Mouse (Mus musculus) gastrocnemius, adult 2 months (tissue): Measurements from ENCODE around the gene Kcne1. TPM values are rescaled to one million over a fixed set of nuclear protein-coding genes. Genes with fewer than 3 reads are reported as not detected.

Source experiments
- DNase-seq: peaks from one replicate; pipeline ENCODE4 v3.0.0; 2022
- H3K27ac ChIP-seq: fragments of 200-600 bp; 2 replicates; pipeline ENCODE4 v1.8.1; 2022; ENCODE audit warnings: mild to moderate bottlenecking
- H3K4me3 ChIP-seq: fragments of 200-600 bp; 2 replicates; pipeline ENCODE4 v1.8.1; 2022; ENCODE audit warnings: mild to moderate bottlenecking, moderate library complexity
- CTCF ChIP-seq: fragments of 200-600 bp; IDR thresholded peaks from 2 replicates; pipeline ENCODE4 v1.8.1; 2022; ENCODE audit warnings: antibody characterized with exemption, mild to moderate bottlenecking, moderate library complexity
- intact Hi-C: fragments of 180-260 bp; cut with DNase I; formaldehyde crosslinking; loops from one replicate; pipeline ENCODE4 v1.15.1; 2025
- total RNA-seq, 2 experiments: library from RNA; stranded (reverse); gene quantifications; 2 replicates each; pipeline ENCODE4 v1.2.3; 2021

The Kcne1 gene
- total RNA-seq, 2 experiments from 2014 or later: not detected

DNA sequence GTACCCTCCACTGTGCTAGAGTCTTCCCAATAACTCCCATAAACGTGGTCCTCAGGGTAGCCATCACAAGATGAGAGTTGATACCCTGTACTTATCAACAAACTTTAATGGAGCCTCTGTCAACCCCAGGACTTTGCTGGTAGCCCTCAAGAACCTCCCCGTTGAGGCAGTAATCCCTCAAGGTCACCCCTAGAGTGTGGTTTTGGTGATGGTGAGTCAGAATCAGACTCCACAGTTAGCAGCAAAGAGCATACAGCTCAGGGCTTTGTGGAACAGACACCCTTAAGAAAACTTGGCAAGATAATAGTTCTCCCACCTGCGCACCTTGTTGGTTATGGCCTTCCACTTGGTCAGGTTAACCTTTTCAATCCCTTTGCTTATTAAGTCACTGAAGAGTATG is 38.9 kb downstream of the Kcne1 start:
- no peak for TF ChIP-seq CTCF
- H3K27ac ChIP-seq: no peak overlapping the region
- no peak for DNase-seq
- no peak overlapping the region for H3K4me3 ChIP-seq
- intact Hi-C loops: no loop called here

DNA sequence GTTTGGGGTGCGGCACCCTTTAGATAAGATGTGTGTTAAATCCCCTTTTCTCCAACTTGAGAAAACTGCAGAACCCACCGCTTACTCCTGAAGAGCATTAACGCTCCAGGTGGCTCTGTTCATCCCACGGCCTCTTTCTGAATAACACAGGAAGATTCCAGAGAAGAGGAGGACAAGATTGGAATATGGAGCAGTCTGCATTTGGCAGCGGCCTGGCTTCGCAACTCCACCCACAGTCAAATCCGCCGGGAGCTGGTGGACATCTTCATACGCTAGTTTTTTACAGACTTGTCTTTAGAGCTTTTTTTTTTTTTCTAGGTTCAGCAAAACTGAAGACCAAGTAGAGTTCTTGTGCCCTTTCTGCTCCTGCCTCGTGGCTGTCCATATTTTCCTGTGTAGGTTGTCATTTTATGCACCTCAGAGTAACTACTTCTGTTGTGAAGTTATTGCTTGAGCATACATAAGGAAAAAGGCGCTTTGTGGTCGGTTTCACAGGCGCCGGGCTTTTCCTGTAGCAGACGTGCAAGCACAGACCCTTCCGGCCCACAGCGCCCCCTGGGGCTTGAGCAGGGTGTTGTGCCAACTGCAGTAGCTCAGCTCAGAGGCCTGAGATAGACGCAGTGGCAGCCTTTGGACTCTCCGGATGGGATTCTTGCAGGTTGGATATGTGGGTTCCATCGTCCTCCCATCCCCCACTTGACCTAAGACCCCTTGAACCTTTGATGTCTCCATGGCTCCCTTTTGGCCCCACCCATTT is 39.7 kb downstream of the Kcne1 start:
- peak; percentile 72 for DNase-seq
- TF ChIP-seq CTCF: peak; percentile 66
- H3K4me3 ChIP-seq: no peak overlapping the region; the same call in 1 of the 2 replicates
- intact Hi-C loops: no loop called here
- H3K27ac ChIP-seq: no peak overlapping the region

DNA sequence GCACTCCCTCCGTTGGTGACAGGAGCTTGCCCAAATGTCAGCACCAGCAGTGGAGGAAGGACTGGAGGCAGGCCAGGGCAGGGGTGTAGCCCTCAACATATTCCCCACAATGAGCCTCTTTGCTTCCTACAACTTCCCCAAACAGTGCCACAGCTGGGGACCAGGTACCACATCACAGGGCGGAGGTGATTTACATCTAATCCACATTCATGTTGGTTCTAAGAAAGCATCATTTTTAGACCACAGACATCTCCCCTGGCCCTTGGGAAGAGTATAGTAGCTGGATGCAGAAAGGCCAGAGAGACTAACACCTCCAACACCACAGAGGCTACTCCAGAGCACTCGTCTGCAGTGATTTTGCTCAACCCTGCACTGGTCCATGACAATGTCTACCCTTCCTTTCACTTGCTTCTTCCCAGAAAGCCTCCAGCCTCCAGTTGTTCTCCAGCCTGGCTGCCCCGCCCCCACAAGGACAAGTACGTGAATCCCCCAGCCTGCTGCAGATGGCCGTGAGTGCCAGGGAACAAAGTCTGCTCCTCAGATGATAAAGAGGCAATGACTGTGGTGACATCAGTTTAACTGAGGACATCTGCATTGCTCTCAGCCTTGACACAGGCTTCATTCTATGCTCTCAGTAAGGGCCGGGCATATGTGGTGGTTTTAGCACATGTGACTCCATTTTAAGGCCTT is 43.1 kb downstream of the Kcne1 start:
- intact Hi-C loops: no loop called here
- no peak for TF ChIP-seq CTCF
- H3K27ac ChIP-seq: no peak overlapping the region
- no peak overlapping the region for H3K4me3 ChIP-seq
- DNase-seq: no peak

DNA sequence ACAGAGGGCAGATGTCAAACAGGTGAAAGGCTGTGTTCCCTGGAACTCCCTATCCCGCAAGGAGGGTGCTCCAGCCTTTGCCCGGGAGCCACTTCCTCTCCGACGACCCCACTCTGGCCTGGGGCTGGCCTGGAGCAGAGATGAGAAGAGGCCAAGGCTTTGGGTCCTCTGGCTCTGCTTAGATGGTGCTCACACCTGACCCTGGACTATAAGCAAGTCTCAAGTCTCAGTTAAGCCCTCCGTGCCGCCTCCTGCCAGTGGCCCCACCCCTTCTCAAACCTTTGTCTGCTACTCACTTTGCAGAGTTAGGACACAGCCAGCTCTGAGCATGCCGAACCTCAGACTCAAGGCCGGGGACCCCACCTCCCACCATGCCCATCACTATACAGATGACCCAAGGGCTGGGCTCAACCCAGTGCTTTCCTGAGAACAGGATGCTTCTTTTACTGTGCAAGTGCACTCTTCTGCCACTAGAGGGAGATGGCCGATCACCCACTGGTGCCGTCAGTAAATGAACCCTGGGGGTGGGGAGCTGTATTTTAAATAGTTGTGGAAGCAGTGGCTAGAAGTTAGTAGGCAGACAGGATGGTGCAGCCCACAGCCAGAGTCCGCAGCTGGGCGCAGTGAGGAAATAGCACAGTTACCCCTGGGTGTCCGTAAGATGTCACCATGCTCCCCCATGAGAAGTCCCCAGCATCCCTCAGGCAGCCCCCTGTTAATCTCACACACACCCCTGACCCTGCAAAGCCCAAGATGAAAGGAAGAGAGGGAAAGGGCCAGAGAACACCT is 45.1 kb downstream of the Kcne1 start:
- DNase-seq: peak; percentile 32
- H3K4me3 ChIP-seq: no peak overlapping the region
- no peak overlapping the region for H3K27ac ChIP-seq
- intact Hi-C loops: loop anchor here (2.0 kb wide), 1 partner anchor 21 kb away; no protein-coding TSS in a partner anchor
- TF ChIP-seq CTCF: peak; percentile 93

DNA sequence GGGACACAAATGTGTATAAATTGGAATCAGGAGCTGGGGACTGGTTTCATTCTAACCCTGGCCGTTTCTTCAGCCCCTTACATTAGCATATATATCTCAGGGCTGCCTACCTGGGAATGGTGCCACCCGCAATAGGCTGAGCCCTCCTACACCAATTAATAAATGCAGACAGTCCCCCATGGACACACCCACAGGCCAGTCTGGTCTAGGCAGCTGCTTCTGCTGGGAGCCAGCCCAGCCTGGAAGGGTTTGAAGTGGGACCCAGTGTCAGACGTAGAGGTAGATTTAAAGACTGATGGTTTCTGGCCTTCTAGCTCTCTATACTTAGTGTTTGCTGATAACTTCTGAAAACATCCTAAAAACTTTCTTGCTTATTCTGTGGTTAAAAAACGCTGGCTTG is 50.1 kb downstream of the Kcne1 start:
- TF ChIP-seq CTCF: no peak
- intact Hi-C loops: no loop called here
- H3K4me3 ChIP-seq: no peak overlapping the region
- no peak overlapping the region for H3K27ac ChIP-seq
- DNase-seq: no peak

DNA sequence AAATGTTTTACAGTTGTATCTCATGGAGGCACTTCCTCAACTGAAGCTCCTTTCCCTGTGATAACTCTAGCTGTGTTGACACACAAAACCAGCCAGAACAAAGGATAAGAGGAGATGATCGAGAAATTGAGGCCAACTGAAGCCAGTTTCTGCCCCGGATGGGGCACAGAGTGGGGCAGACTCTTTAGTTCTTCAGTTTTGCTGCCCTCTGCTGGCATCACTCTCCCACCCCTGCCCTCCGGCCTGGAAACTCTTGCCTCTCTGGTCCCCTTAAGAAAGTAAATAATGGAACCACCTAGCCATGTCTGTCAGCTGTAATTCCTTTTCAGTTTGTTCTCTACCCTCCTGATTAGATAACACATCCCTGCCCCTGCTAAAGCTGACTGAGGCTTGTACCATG is 51.3 kb downstream of the Kcne1 start:
- H3K27ac ChIP-seq: no peak overlapping the region
- intact Hi-C loops: no loop called here
- TF ChIP-seq CTCF: peak; percentile 13; the same call in 1 of the 2 replicates
- DNase-seq: no peak
- no peak overlapping the region for H3K4me3 ChIP-seq

DNA sequence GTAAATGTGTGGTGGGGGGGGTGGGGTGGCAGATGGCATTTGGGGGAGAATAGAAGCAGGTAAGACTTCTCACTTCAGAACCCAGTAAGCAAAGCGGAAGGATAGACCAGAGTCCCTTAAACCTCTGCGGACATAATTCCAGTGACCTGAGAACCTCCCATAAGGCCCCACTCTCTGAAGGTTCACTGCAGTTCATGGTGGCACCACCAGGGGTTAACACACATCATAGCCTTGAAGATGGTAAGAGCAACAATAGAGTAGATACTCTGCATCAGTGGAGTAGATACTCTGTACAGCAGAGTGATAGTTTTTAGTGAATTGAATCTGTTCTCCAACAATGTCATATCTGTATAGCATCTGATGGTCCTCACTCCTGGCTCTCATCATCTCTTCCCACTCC is 53.7 kb downstream of the Kcne1 start:
- no peak for DNase-seq
- intact Hi-C loops: no loop called here
- Histone ChIP-seq H3K27ac (no peak overlapping the region), H3K4me3 (no peak overlapping the region)
- TF ChIP-seq CTCF: peak; percentile 22; the same call in 1 of the 2 replicates

DNA sequence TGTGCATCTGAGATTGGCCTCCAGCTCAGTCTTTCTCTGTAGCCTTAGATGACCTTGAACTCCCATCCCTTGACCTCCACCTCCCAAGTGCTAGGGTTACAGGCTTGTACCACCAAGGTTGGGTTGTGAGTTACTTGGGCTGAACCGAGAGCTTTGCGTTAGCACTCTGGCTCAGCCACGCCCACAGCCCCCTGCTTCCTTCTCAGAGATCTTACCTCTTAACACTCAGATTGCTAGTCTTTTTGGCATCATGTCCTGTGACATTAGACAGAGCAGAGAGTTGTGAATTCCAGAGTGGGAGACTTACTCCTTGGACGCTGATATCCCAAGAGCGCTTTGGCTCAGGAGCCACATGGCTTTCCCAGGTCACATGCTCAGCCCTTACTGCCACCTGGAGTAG is 56.8 kb downstream of the Kcne1 start:
- DNase-seq: no peak
- intact Hi-C loops: loop anchor here (5.0 kb wide), 2 partner anchors 245 to 365 kb away; partner anchors contain the start of genes Gm49711, Mrps6 and Slc5a3
- peak overlapping the region; percentile 93 for H3K27ac ChIP-seq
- peak overlapping the region; percentile 88 for H3K4me3 ChIP-seq
- TF ChIP-seq CTCF: no peak

DNA sequence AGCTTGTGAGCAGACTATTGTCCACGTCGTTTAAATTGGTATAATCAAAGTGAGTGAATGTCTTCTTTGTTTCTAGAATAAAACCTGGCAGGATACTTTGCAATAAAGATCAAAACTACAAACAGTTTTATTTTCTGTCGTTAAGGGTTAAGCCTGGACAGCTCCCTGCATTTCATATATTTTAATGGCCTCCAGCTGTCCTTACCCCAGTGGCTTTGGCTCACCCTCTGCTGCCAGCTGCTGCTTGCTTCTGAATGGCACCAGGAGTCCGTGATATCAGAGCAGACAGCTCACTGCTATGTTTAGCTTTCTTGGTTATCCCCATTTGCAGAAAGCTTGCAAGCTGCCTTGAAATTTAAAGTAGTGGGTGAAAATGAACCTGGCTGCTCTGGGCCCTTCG is 57.3 kb downstream of the Kcne1 start:
- TF ChIP-seq CTCF: no peak
- peak; percentile 79 for DNase-seq
- Histone ChIP-seq H3K4me3 (peak overlapping the region; percentile 88), H3K27ac (peak overlapping the region; percentile 93)
- intact Hi-C loops: loop anchor here (5.0 kb wide), 2 partner anchors 245 to 365 kb away; partner anchors contain the start of genes Gm49711, Mrps6 and Slc5a3

DNA sequence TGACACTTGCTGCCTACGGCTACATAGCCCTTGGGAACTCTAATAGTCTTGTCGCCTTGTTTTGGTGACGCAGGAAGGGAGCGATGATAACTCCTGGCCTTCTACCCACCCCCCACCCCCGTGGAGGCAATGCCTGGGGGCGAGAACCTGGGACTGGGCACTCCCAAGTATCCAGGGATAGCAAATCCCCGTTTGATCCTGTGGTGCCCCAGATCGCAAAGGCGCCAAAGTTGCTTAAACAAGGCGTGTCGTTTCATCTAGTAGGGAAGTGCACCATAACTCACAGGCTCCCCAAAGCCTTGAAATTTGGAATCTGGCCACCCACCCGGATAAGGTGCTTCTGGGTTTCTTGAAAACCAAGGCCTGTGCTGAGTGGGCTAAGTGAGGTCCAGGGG is 57.9 kb downstream of the Kcne1 start:
- intact Hi-C loops: loop anchor here (5.0 kb wide), 2 partner anchors 244 to 364 kb away; partner anchors contain the start of genes Gm49711, Mrps6 and Slc5a3
- DNase-seq: no peak
- no peak for TF ChIP-seq CTCF
- Histone ChIP-seq H3K27ac (peak overlapping the region; percentile 93), H3K4me3 (peak overlapping the region; percentile 88)

DNA sequence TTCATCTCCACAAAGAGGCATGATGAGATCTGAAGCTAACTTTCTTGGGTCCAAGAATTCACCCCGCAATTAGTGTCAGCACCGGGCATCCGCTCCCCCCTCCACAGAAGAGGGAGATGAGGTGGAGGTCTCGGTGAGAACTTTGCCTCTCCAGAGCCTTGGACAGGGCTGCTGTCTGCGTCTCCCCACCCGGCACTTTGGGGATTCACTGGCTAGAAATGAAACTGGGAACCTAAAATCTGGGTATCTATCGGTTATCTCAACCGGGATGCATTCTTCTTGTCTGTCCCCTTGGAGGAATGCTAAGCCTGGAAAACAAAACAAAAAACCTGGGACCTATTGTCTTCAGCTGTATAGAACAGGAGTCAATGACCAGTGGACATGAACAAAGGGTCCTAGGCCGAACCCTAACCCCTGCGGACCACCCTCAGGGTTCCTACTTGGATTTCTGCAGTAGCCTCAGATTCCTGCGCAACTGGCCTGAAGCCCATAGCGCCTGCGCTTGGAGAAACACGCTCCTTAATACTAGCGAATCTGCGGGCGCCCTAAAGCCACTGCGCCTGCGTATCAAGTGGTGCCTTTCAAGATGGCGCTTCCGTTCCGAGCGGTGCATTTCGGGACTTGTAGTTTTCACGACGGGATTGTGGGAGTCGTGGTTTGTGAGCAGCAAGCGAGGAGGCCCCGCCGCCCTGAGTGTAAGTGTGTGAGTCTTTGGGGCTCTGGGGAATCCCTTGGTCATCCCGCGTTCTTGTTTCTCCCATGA is 58.4 kb downstream of the Kcne1 start, which contains the start of gene Smim11:
TSS of gene Smim11 (plus strand) at position 638 of the 763 bp plus-strand sequence.
- no peak for TF ChIP-seq CTCF
- DNase-seq: peak; percentile 96
- peak within 1 kb of the TSS; percentile 93 for H3K27ac ChIP-seq
- H3K4me3 ChIP-seq: peak within 1 kb of the TSS; percentile 88
- intact Hi-C loops: loop anchor here (5.0 kb wide), 2 partner anchors 244 to 364 kb away; partner anchors contain the start of genes Gm49711, Mrps6 and Slc5a3

Other genes starting within 250 kb of the Kcne1 start
- gene Kcne2, start 67.1 kb downstream of the Kcne1 start, total RNA-seq: not detected
- gene Smim11, start 58.2 kb downstream of the Kcne1 start, total RNA-seq: 10 to 100 TPM; 62.7 to 83.8 TPM
- not detected for gene Fam243, start 38.0 kb downstream of the Kcne1 start, total RNA-seq
- gene Rcan1, start 111.4 kb upstream of the Kcne1 start, total RNA-seq: 10 to 100 TPM; 76.4 to 93.3 TPM
- gene Clic6, start 126.3 kb upstream of the Kcne1 start, total RNA-seq: not detected